Mouse (Mus musculus) megakaryocyte, embryonic 14.5 days (primary cell): Measurements from ENCODE around the gene Mettl16.

Source experiments
- FLI1 ChIP-seq: IDR thresholded peaks from 2 replicates; pipeline ENCODE4 v1.6.1; 2012; ENCODE audit warnings: low read length, inconsistent platforms, mixed read lengths
- GATA1 ChIP-seq: IDR thresholded peaks from 3 replicates; pipeline ENCODE4 v1.6.1; 2012; ENCODE audit warnings: mixed read lengths, low read length, inconsistent platforms, borderline replicate concordance

DNA sequence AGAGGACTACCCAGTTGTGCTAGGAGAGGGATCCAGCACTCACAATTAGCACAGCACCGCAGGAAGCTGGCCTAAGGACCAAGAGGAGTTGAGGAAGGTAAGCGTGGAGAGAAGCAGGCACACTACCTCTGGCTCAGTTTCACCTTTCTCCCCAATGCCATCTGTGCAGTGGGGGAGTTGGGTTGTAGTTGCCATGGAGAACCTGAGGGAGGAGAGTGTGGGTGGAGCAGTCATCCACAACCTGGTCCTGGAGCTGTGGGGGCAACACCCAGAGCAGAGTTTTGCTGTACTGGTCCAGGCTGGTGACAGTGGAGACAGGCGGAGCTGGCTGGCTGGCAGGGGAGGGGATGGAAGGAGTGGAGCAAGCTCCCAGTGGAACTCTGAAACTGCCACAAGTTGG lies 104.0 kb downstream of the Mettl16 start:
- no peak for TF ChIP-seq GATA1
- no peak for TF ChIP-seq FLI1
